Mouse (Mus musculus) lung, embryonic 15.5 days (tissue): ENCODE measurements at regions not wholly inside any gene's neighbourhood (a gene's known extent, or its start where the extent isn't known, plus 50 kb on each side); places are given as distances from the start of the nearest gene placed in this dataset.
A peak's percentile ranks its signal among the peaks of the same experiment; 100 is the strongest.
"Not testable (repeated sequence)": the region's sequence is repeated elsewhere in the genome, so short reads cannot be mapped to it uniquely, and the experiment has no call there.

Source experiments
- ATAC-seq: fragments of 200-750 bp; cut with Nextera tagmentation; 2 replicates; pipeline ENCODE4 v1.8.0; 2017; ENCODE audit warnings: moderate number of reproducible peaks, borderline replicate concordance; ENCODE audit not compliant: low FRiP score, low TSS enrichment; ENCODE audit errors: extremely low read depth
- H3K27ac ChIP-seq: fragments of 300-500 bp; sonication (generic); 2 replicates; pipeline ENCODE4 v1.5.1; 2015; ENCODE audit warnings: moderate library complexity, mild to moderate bottlenecking, inconsistent platforms
- H3K27me3 ChIP-seq: fragments of 300-500 bp; sonication (generic); 2 replicates; pipeline ENCODE4 v1.6.1; 2015; ENCODE audit warnings: inconsistent platforms
- H3K36me3 ChIP-seq: fragments of 300-500 bp; sonication (generic); 2 replicates; pipeline ENCODE4 v1.6.1; 2015; ENCODE audit warnings: inconsistent platforms
- H3K4me1 ChIP-seq: fragments of 300-500 bp; sonication (generic); 2 replicates; pipeline ENCODE4 v1.6.1; 2015; ENCODE audit warnings: inconsistent platforms
- H3K4me2 ChIP-seq: fragments of 300-500 bp; sonication (generic); 2 replicates; pipeline ENCODE4 v1.6.1; 2015; ENCODE audit warnings: inconsistent platforms, mild to moderate bottlenecking, moderate library complexity
- H3K4me3 ChIP-seq: fragments of 300-500 bp; sonication (generic); 2 replicates; pipeline ENCODE4 v1.5.1; 2015; ENCODE audit warnings: mild to moderate bottlenecking, inconsistent platforms
- H3K9ac ChIP-seq: fragments of 300-500 bp; sonication (generic); 2 replicates; pipeline ENCODE4 v1.6.1; 2015; ENCODE audit warnings: inconsistent platforms
- H3K9me3 ChIP-seq: fragments of 300-500 bp; sonication (generic); 2 replicates; pipeline ENCODE4 v1.6.1; 2016; ENCODE audit warnings: inconsistent platforms
- WGBS: fragments of 180-500 bp; shearing (Covaris S2); methylation state at CpG from one replicate; pipeline ENCODE4 v1.1.7; 2015; 5-methylcytosine and 5-hydroxymethylcytosine counted together

- Histone ChIP-seq H3K4me2 (no peak overlapping the region), H3K27ac (no peak overlapping the region), H3K4me1 (no peaks in the 10 kb centered on the region), H3K9ac (no peak overlapping the region), H3K9me3 (no peaks in the 10 kb centered on the region), H3K27me3 (no peaks in the 10 kb centered on the region), H3K4me3 (no peak overlapping the region), H3K36me3 (no peaks in the 10 kb centered on the region)
- ATAC-seq, result no peak
- 72% methylated on average over 6 of the region's 6 CpGs for WGBS
Measured at GRCm38 (mm10) chr10:104798816-104799393, 605.1 kb downstream of the Gm4340 start.

- H3K4me1 ChIP-seq, result no peaks in the 10 kb centered on the region
- H3K9me3 ChIP-seq, result no peaks in the 10 kb centered on the region
- H3K36me3 ChIP-seq, result no peaks in the 10 kb centered on the region
- H3K27me3 ChIP-seq, result no peaks in the 10 kb centered on the region
- H3K4me3 ChIP-seq, result no peak overlapping the region
- no peak overlapping the region for H3K9ac ChIP-seq
- H3K4me2 ChIP-seq, result no peak overlapping the region
- no peak for ATAC-seq
- no peak overlapping the region for H3K27ac ChIP-seq
- 67% methylated on average over 1 of the region's 1 CpGs for WGBS
Measured at GRCm38 (mm10) chr10:104804849-104805248, 611.0 kb downstream of the Gm4340 start.

GRCm38 (mm10) chr10:104818252-104818651 is 624.4 kb downstream of the Gm4340 start:
- no peak for ATAC-seq
- WGBS, result 80% methylated on average over 4 of the region's 4 CpGs
- H3K27ac ChIP-seq, result no peak overlapping the region

GRCm38 (mm10) chr10:104851821-104852220 is 658.0 kb downstream of the Gm4340 start:
- WGBS, result 85% methylated on average over 6 of the region's 6 CpGs

More at GRCm38 (mm10) chr10:104818252-104818651, 624.4 kb downstream of the Gm4340 start:
- no peaks in the 10 kb centered on the region for H3K36me3 ChIP-seq
- no peak overlapping the region for H3K9ac ChIP-seq
- no peaks in the 10 kb centered on the region for H3K27me3 ChIP-seq
- no peaks in the 10 kb centered on the region for H3K4me1 ChIP-seq
- H3K4me2 ChIP-seq, result no peak overlapping the region
- no peaks in the 10 kb centered on the region for H3K9me3 ChIP-seq
- H3K4me3 ChIP-seq, result no peak overlapping the region

GRCm38 (mm10) chr10:104853111-104853510 is 659.3 kb downstream of the Gm4340 start:
- WGBS, result 58% methylated on average over 3 of the region's 3 CpGs
- no peak overlapping the region for H3K27ac ChIP-seq

More at GRCm38 (mm10) chr10:104851821-104852220, 658.0 kb downstream of the Gm4340 start:
- H3K9ac ChIP-seq, result no peak overlapping the region
- no peaks in the 10 kb centered on the region for H3K27me3 ChIP-seq
- no peaks in the 10 kb centered on the region for H3K36me3 ChIP-seq
- no peak overlapping the region for H3K4me3 ChIP-seq
- no peak overlapping the region for H3K4me2 ChIP-seq
- ATAC-seq, result no peak
- no peak overlapping the region for H3K27ac ChIP-seq
- no peaks in the 10 kb centered on the region for H3K9me3 ChIP-seq
- no peaks in the 10 kb centered on the region for H3K4me1 ChIP-seq

GRCm38 (mm10) chr10:104878246-104878645 is 684.4 kb downstream of the Gm4340 start:
- WGBS, result 35% methylated on average over 3 of the region's 3 CpGs
- H3K4me2 ChIP-seq, result no peak overlapping the region
- no peaks in the 10 kb centered on the region for H3K4me1 ChIP-seq
- no peak overlapping the region for H3K27ac ChIP-seq
- H3K9me3 ChIP-seq, result no peaks in the 10 kb centered on the region
- H3K27me3 ChIP-seq, result no peaks in the 10 kb centered on the region
- H3K9ac ChIP-seq, result no peak overlapping the region
- peak; percentile 46; the same call in 1 of the 2 replicates for ATAC-seq
- H3K4me3 ChIP-seq, result no peak overlapping the region
- no peaks in the 10 kb centered on the region for H3K36me3 ChIP-seq

More at GRCm38 (mm10) chr10:104853111-104853510, 659.3 kb downstream of the Gm4340 start:
- ATAC-seq, result no peak
- H3K4me1 ChIP-seq, result no peaks in the 10 kb centered on the region
- no peak overlapping the region for H3K9ac ChIP-seq
- no peak overlapping the region for H3K4me3 ChIP-seq
- no peaks in the 10 kb centered on the region for H3K27me3 ChIP-seq
- H3K9me3 ChIP-seq, result no peaks in the 10 kb centered on the region
- H3K4me2 ChIP-seq, result no peak overlapping the region
- H3K36me3 ChIP-seq, result no peaks in the 10 kb centered on the region

- H3K9ac ChIP-seq, result no peak overlapping the region
- ATAC-seq, result no peak
- 76% methylated on average over 1 of the region's 1 CpGs for WGBS
- no peaks in the 10 kb centered on the region for H3K9me3 ChIP-seq
- no peak overlapping the region for H3K4me2 ChIP-seq
- H3K36me3 ChIP-seq, result no peaks in the 10 kb centered on the region
- H3K4me1 ChIP-seq, result no peaks in the 10 kb centered on the region
- no peak overlapping the region for H3K4me3 ChIP-seq
- no peak overlapping the region for H3K27ac ChIP-seq
- no peaks in the 10 kb centered on the region for H3K27me3 ChIP-seq
Measured at GRCm38 (mm10) chr10:104914201-104914600, 660.0 kb downstream of the Tmtc2 start.

GRCm38 (mm10) chr10:104915521-104915920 is 658.7 kb downstream of the Tmtc2 start:
- Histone ChIP-seq H3K27me3 (no peaks in the 10 kb centered on the region), H3K4me3 (no peak overlapping the region), H3K4me2 (no peak overlapping the region), H3K36me3 (no peaks in the 10 kb centered on the region), H3K9me3 (no peaks in the 10 kb centered on the region), H3K27ac (no peak overlapping the region), H3K9ac (no peak overlapping the region), H3K4me1 (no peaks in the 10 kb centered on the region)
- 66% methylated on average over 1 of the region's 1 CpGs for WGBS
- no peak for ATAC-seq

GRCm38 (mm10) chr10:104936660-104937059 is 637.6 kb downstream of the Tmtc2 start:
- 37% methylated on average over 1 of the region's 1 CpGs for WGBS
- Histone ChIP-seq H3K27ac (no peak overlapping the region), H3K9ac (no peak overlapping the region), H3K4me2 (no peak overlapping the region), H3K9me3 (no peaks in the 10 kb centered on the region), H3K27me3 (no peaks in the 10 kb centered on the region), H3K4me1 (no peaks in the 10 kb centered on the region), H3K4me3 (no peak overlapping the region), H3K36me3 (no peaks in the 10 kb centered on the region)
- no peak for ATAC-seq

- no peak overlapping the region for H3K4me2 ChIP-seq
- 88% methylated on average over 5 of the region's 5 CpGs for WGBS
- H3K4me1 ChIP-seq, result no peaks in the 10 kb centered on the region
- no peak overlapping the region for H3K9ac ChIP-seq
- H3K36me3 ChIP-seq, result no peaks in the 10 kb centered on the region
- H3K4me3 ChIP-seq, result no peak overlapping the region
- H3K9me3 ChIP-seq, result no peaks in the 10 kb centered on the region
- no peak overlapping the region for H3K27ac ChIP-seq
- ATAC-seq, result no peak
- no peaks in the 10 kb centered on the region for H3K27me3 ChIP-seq
Measured at GRCm38 (mm10) chr10:104946372-104946771, 627.9 kb downstream of the Tmtc2 start.

- not testable (repeated sequence) for H3K4me3 ChIP-seq, H3K4me1 ChIP-seq, H3K36me3 ChIP-seq, H3K27ac ChIP-seq, H3K27me3 ChIP-seq, H3K4me2 ChIP-seq, H3K9ac ChIP-seq, H3K9me3 ChIP-seq, ATAC-seq
Measured at GRCm38 (mm10) chr10:104948821-104949220, 625.4 kb downstream of the Tmtc2 start.

GRCm38 (mm10) chr10:104968381-104968908 is 605.8 kb downstream of the Tmtc2 start:
- 70% methylated on average over 6 of the region's 6 CpGs for WGBS
- H3K9me3 ChIP-seq, result no peaks in the 10 kb centered on the region
- H3K4me2 ChIP-seq, result no peak overlapping the region
- no peak overlapping the region for H3K27ac ChIP-seq
- ATAC-seq, result no peak
- H3K27me3 ChIP-seq, result no peaks in the 10 kb centered on the region
- H3K36me3 ChIP-seq, result no peaks in the 10 kb centered on the region
- no peak overlapping the region for H3K4me3 ChIP-seq
- H3K9ac ChIP-seq, result no peak overlapping the region
- H3K4me1 ChIP-seq, result no peaks in the 10 kb centered on the region
